Mouse (Mus musculus): ENCODE data around the gene Bmpr1b. TPM values are rescaled to one million over a fixed set of nuclear protein-coding genes. Genes with fewer than 3 reads are reported as not detected.

Bmpr1b gene
- polyA plus RNA-seq, 1 experiment = 0.34 TPM

DNA sequence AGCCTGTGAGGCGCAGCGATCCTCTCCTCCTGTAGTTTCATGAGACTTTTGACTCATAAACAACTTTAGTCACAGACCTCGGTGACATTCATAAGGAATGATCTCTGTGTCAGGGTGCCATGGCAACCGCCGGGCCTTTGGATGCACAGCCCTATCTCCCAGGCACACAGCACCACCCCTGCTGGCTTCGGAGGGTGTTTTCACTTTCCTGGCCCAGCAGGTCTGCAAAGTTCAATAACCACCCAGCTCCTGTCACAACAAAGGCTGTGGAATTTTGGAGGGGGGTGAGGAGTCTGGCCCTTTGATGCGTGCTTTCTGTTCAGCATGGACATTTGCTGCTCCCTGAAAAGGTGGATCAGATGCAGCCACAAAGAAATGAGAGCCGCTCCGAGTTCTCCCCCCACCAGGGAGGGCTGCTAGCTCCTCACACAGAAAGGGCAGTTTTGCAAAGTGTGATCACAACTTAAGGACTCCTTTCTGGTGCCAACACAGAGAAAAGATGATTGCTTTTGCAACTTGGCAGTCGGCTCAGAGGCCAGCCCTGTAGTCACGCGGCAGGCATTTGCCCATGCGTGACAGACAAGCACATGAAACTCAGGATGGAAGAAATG, 349.8 kb downstream of the Bmpr1b start:
- Histone ChIP-seq H3K79me2 (ENCODE audit: control insufficient read depth, insufficient read depth) (no peaks in the 10 kb centered on the region), H3K36me3 (ENCODE audit: control insufficient read depth, insufficient read depth) (no peaks in the 10 kb centered on the region), H3K79me3 (ENCODE audit: low read depth) (no peaks in the 10 kb centered on the region), H3K4me3 (ENCODE audit: insufficient read depth, poor library complexity, severe bottlenecking) (no peak overlapping the region), H3ac (ENCODE audit: control insufficient read depth, insufficient read length, low read depth) (no peak overlapping the region), H3K27me3 (ENCODE audit: control insufficient read depth, insufficient read depth, insufficient read length) (no peaks in the 10 kb centered on the region)
- no peak for TF ChIP-seq CEBPB (IDR thresholded peaks at IDR 0.05; ENCODE audit: low read depth)
- TF ChIP-seq MAX (IDR thresholded peaks at IDR 0.05) = no peak
- TF ChIP-seq MYOG (IDR thresholded peaks at IDR 0.05; ENCODE audit: control insufficient read depth, extremely low read depth, insufficient read length) = no peak
- no peak for TF ChIP-seq FOSL1 (IDR thresholded peaks at IDR 0.05; ENCODE audit: insufficient read depth, low read length, poor library complexity, severe bottlenecking)
- TF ChIP-seq MYOD1 (IDR thresholded peaks at IDR 0.05; ENCODE audit: control insufficient read depth, insufficient read length, low read depth) = no peak
- TF ChIP-seq USF1 (IDR thresholded peaks at IDR 0.05; ENCODE audit: low read depth) = no peak
- no peak for TF ChIP-seq CTCF (IDR thresholded peaks at IDR 0.05; ENCODE audit: control insufficient read depth, insufficient read depth, insufficient read length)

DNA sequence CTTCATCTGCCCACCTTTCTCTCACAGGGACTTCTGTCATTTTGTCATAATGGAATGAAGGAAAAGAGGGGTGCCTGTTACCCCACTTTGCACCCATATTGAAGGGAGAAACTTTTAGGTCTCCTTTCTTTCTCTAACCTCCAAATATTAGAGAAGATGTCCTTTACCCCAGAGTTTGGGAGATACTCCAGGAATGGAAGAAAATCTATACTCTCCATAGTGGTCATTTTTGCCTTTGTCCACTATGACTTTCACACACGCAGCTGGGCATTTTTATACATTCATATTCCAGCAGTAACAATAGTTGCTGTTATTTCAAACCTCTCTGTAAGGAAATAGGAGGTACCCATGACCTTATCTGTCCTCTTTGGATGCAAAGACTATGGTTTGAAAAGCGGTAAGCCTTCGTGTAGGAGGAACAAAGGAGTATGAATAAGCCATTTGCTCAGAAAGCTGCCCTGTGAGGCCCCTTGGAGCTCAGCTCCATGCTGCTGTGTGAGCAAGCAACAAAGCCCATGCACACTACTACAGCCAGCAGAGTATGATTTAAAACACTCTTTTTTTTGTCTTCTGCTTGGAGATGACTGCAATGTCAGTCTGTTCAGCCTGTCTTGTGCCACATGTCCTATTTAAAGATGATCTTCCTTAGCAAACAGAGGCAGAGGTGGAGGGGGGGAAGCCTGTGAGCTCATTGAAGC, 350.5 kb downstream of the Bmpr1b start:
- no peaks in the 10 kb centered on the region for H3K79me3 ChIP-seq (ENCODE audit: low read depth)
- no peak overlapping the region for H3ac ChIP-seq (ENCODE audit: control insufficient read depth, insufficient read length, low read depth)
- no peaks in the 10 kb centered on the region for H3K27me3 ChIP-seq (ENCODE audit: control insufficient read depth, insufficient read depth, insufficient read length)
- no peaks in the 10 kb centered on the region for H3K36me3 ChIP-seq (ENCODE audit: control insufficient read depth, insufficient read depth)
- H3K4me3 ChIP-seq (ENCODE audit: insufficient read depth, poor library complexity, severe bottlenecking) = no peak overlapping the region
- no peak for TF ChIP-seq MYOD1 (IDR thresholded peaks at IDR 0.05; ENCODE audit: control insufficient read depth, insufficient read length, low read depth)
- TF ChIP-seq USF1 (IDR thresholded peaks at IDR 0.05; ENCODE audit: low read depth) = no peak
- TF ChIP-seq FOSL1 (IDR thresholded peaks at IDR 0.05; ENCODE audit: insufficient read depth, low read length, poor library complexity, severe bottlenecking) = no peak
- TF ChIP-seq CTCF (IDR thresholded peaks at IDR 0.05; ENCODE audit: control insufficient read depth, insufficient read depth, insufficient read length) = no peak
- no peak for TF ChIP-seq MAX (IDR thresholded peaks at IDR 0.05)
- no peak for TF ChIP-seq CEBPB (IDR thresholded peaks at IDR 0.05; ENCODE audit: low read depth)
- TF ChIP-seq MYOG (IDR thresholded peaks at IDR 0.05; ENCODE audit: control insufficient read depth, extremely low read depth, insufficient read length) = no peak
- no peaks in the 10 kb centered on the region for H3K79me2 ChIP-seq (ENCODE audit: control insufficient read depth, insufficient read depth)

- no peaks in the 10 kb centered on the region for H3K79me3 ChIP-seq (ENCODE audit: low read depth)
- no peak for TF ChIP-seq MAX (IDR thresholded peaks at IDR 0.05)
- TF ChIP-seq FOSL1 (IDR thresholded peaks at IDR 0.05; ENCODE audit: insufficient read depth, low read length, poor library complexity, severe bottlenecking) = no peak
- no peak for TF ChIP-seq CTCF (IDR thresholded peaks at IDR 0.05; ENCODE audit: control insufficient read depth, insufficient read depth, insufficient read length)
- no peak for TF ChIP-seq USF1 (IDR thresholded peaks at IDR 0.05; ENCODE audit: low read depth)
- TF ChIP-seq CEBPB (IDR thresholded peaks at IDR 0.05; ENCODE audit: low read depth) = no peak
- TF ChIP-seq MYOG (IDR thresholded peaks at IDR 0.05; ENCODE audit: control insufficient read depth, extremely low read depth, insufficient read length) = no peak
- TF ChIP-seq MYOD1 (IDR thresholded peaks at IDR 0.05; ENCODE audit: control insufficient read depth, insufficient read length, low read depth) = no peak
- H3K79me2 ChIP-seq (ENCODE audit: control insufficient read depth, insufficient read depth) = no peaks in the 10 kb centered on the region
Observed at GRCm38 (mm10) chr3:141814776-141815175, 354.4 kb downstream of the Bmpr1b start.

GRCm38 (mm10) chr3:141811348-141811747, 357.9 kb downstream of the Bmpr1b start:
- TF ChIP-seq USF1 (IDR thresholded peaks at IDR 0.05; ENCODE audit: low read depth) = no peak
- TF ChIP-seq MYOG (IDR thresholded peaks at IDR 0.05; ENCODE audit: control insufficient read depth, extremely low read depth, insufficient read length) = no peak
- no peak for TF ChIP-seq CTCF (IDR thresholded peaks at IDR 0.05; ENCODE audit: control insufficient read depth, insufficient read depth, insufficient read length)
- TF ChIP-seq MYOD1 (IDR thresholded peaks at IDR 0.05; ENCODE audit: control insufficient read depth, insufficient read length, low read depth) = no peak
- TF ChIP-seq CEBPB (IDR thresholded peaks at IDR 0.05; ENCODE audit: low read depth) = no peak
- TF ChIP-seq MAX (IDR thresholded peaks at IDR 0.05) = no peak
- no peak for TF ChIP-seq FOSL1 (IDR thresholded peaks at IDR 0.05; ENCODE audit: insufficient read depth, low read length, poor library complexity, severe bottlenecking)
- H3K36me3 ChIP-seq (ENCODE audit: control insufficient read depth, insufficient read depth) = no peaks in the 10 kb centered on the region

More at GRCm38 (mm10) chr3:141814776-141815175, 354.4 kb downstream of the Bmpr1b start:
- Histone ChIP-seq H3K36me3 (ENCODE audit: control insufficient read depth, insufficient read depth) (no peaks in the 10 kb centered on the region), H3K27me3 (ENCODE audit: control insufficient read depth, insufficient read depth, insufficient read length) (no peaks in the 10 kb centered on the region), H3ac (ENCODE audit: control insufficient read depth, insufficient read length, low read depth) (no peak overlapping the region), H3K4me3 (ENCODE audit: insufficient read depth, poor library complexity, severe bottlenecking) (no peak overlapping the region)

GRCm38 (mm10) chr3:141810944-141811343, 358.3 kb downstream of the Bmpr1b start:
- Histone ChIP-seq H3K36me3 (ENCODE audit: control insufficient read depth, insufficient read depth) (no peaks in the 10 kb centered on the region), H3ac (ENCODE audit: control insufficient read depth, insufficient read length, low read depth) (no peak overlapping the region), H3K4me3 (ENCODE audit: insufficient read depth, poor library complexity, severe bottlenecking) (no peak overlapping the region), H3K79me2 (ENCODE audit: control insufficient read depth, insufficient read depth) (no peaks in the 10 kb centered on the region), H3K27me3 (ENCODE audit: control insufficient read depth, insufficient read depth, insufficient read length) (no peaks in the 10 kb centered on the region), H3K79me3 (ENCODE audit: low read depth) (no peaks in the 10 kb centered on the region)
- no peak for TF ChIP-seq MYOD1 (IDR thresholded peaks at IDR 0.05; ENCODE audit: control insufficient read depth, insufficient read length, low read depth)
- TF ChIP-seq MYOG (IDR thresholded peaks at IDR 0.05; ENCODE audit: control insufficient read depth, extremely low read depth, insufficient read length) = no peak
- TF ChIP-seq CEBPB (IDR thresholded peaks at IDR 0.05; ENCODE audit: low read depth) = no peak
- no peak for TF ChIP-seq MAX (IDR thresholded peaks at IDR 0.05)
- TF ChIP-seq CTCF (IDR thresholded peaks at IDR 0.05; ENCODE audit: control insufficient read depth, insufficient read depth, insufficient read length) = no peak
- no peak for TF ChIP-seq USF1 (IDR thresholded peaks at IDR 0.05; ENCODE audit: low read depth)
- TF ChIP-seq FOSL1 (IDR thresholded peaks at IDR 0.05; ENCODE audit: insufficient read depth, low read length, poor library complexity, severe bottlenecking) = no peak

More at GRCm38 (mm10) chr3:141811348-141811747, 357.9 kb downstream of the Bmpr1b start:
- H3K79me3 ChIP-seq (ENCODE audit: low read depth) = no peaks in the 10 kb centered on the region
- H3ac ChIP-seq (ENCODE audit: control insufficient read depth, insufficient read length, low read depth) = no peak overlapping the region
- no peaks in the 10 kb centered on the region for H3K27me3 ChIP-seq (ENCODE audit: control insufficient read depth, insufficient read depth, insufficient read length)
- no peaks in the 10 kb centered on the region for H3K79me2 ChIP-seq (ENCODE audit: control insufficient read depth, insufficient read depth)
- no peak overlapping the region for H3K4me3 ChIP-seq (ENCODE audit: insufficient read depth, poor library complexity, severe bottlenecking)

Data from C2C12 (cell line).